Comparison of ENCODE assay signal across 8 mouse cellular contexts in the genomic region with DNA sequence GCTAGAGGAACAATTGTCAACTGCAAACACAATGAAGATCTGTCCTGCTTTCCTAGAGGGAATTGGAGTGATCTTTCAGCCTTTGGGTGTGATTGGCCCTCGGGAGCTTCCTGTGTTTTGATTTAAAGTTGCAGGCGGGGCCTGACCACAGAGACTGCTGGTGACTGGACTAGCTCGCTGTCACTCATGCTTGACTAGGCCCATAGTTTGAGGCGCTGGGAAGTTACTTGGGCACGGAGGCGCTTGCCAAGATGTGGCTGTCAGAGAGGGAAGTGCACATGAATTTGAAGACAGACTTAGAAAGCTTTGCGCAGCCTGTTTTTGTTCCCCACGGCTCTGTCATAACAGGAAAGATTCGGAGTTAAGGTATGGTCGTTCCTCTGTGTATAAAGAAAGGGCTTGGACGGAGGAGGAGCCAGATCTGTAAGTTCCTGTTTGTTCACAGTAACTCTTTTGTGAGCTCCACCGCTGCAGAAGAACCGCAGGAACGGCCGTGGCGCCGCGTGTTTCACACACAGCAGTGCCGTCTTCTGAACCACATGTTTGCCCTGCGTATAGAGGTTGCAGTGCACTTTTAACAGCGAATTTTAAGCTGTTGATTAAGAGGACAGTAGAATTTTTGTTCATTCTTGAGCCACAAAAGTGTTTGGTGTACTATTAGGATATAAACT. TPM values are rescaled to one million over a fixed set of nuclear protein-coding genes. Genes with fewer than 3 reads are reported as not detected.
DNase-seq lines count a peak whose midpoint lies in the region; ATAC-seq and TF ChIP-seq lines count a peak whose summit lies in the region.

No protein-coding gene starts in this region.

- H3K27me3 ChIP-seq in Patski = no peaks in the 10 kb centered on the region
- no peaks in the 10 kb centered on the region for H3K27me3 ChIP-seq in hindbrain, embryonic 14.5 days (ENCODE audit: control insufficient read depth, insufficient read depth, low read length)

- H3K4me2 ChIP-seq in hindbrain, embryonic 14.5 days (replicated peaks) = peak overlapping the region; percentile 52

- CTCF ChIA-PET in Patski (lab: Charles Lee) = interaction anchor here (0.7 to 2.0 kb wide), 4 partner anchors 9 to 88 kb away, joined by 3 to 4 read pairs (median 4); no protein-coding TSS in a partner anchor

- H3K9ac ChIP-seq in hindbrain, embryonic 14.5 days = peak overlapping the region; percentile 51; the same call in 1 of the 2 replicates

- peaks cover 47% of the 10 kb centered on the region for H3K36me3 ChIP-seq in hindbrain, embryonic 14.5 days (replicated peaks; ENCODE audit: control insufficient read depth, insufficient read depth)

- no peaks in the 10 kb centered on the region; the same call in none of the 2 replicates for H3K4me1 ChIP-seq in hindbrain, embryonic 14.5 days (replicated peaks; ENCODE audit: control insufficient read depth, insufficient read depth, low read length)

- H3K27ac ChIP-seq in hindbrain, embryonic 14.5 days = 0 out of 2 replicates have a peak overlapping the region, but pooled peaks have one; percentile 38

- WGBS in hindbrain, embryonic 14.5 days = under 1% methylated on average over 21 of the region's 21 CpGs

- no peaks in the 10 kb centered on the region for H3K9me3 ChIP-seq in hindbrain, embryonic 14.5 days (ENCODE audit: control insufficient read depth, low read length)

- peak; percentile 99 for ATAC-seq in Patski
- ATAC-seq in hindbrain, embryonic 14.5 days (ENCODE audit: low FRiP score) = peak; percentile 97

- peak; percentile 90 for DNase-seq in Patski (ENCODE audit: low read depth, low spot score)
- DNase-seq in cerebellum, postnatal 14 days = peak; percentile 95
- DNase-seq in frontal cortex, postnatal 14 days (ENCODE audit: low spot score in 2 of 2) = peak; percentile 92 to 93
- DNase-seq in hindbrain, embryonic 14.5 days (ENCODE audit: low spot score) = peak; percentile 91
- peak; percentile 93 to 94 for DNase-seq in layer of hippocampus, postnatal 36 days
- DNase-seq in lung, postnatal 36 days = peak; percentile 99
- DNase-seq in retina, postnatal 1 day = peak; percentile 98
- DNase-seq in urinary bladder, adult 18-20 months (ENCODE audit: low spot score in 2 of 2) = peak; percentile 94 to 97

- TF ChIP-seq CTCF in Patski (IDR thresholded peaks at IDR 0.05) = no peak

- POLR2A ChIA-PET in Patski (lab: Charles Lee) = interaction anchor here (0.5 to 1.6 kb wide), 3 partner anchors 14 to 398 kb away, joined by 3 to 4 read pairs (median 3); a partner anchor contains a TSS

- in situ Hi-C loops in Patski (cut with MboI; ENCODE audit: low pct_unique_long_range_greater_than_20kb) = no loop called here

- H3K4me3 ChIP-seq in hindbrain, embryonic 14.5 days (replicated peaks; ENCODE audit: low read length) = peak overlapping the region; percentile 37

RNA-seq across cellular contexts. Expression of a gene that starts 22.8 kb away (rescaled TPM):
- polyA plus RNA-seq in Patski (2021) = 17.4 TPM
- 8.4 and 10.5 TPM in 2 replicates for polyA plus RNA-seq in hindbrain, embryonic 14.5 days (2014; fragmentation: Nextera tagmentation; extraction: Ambion mirVana)
- 10 to 100 TPM in 1 of 2 experiments, 1 to 10 TPM in 1; 9.9 to 11.1 TPM for total RNA-seq in layer of hippocampus, postnatal 36 days (2021)

RNA-seq across cellular contexts. Expression of a gene that starts 30.8 kb away (rescaled TPM):
- 0.12 TPM for polyA plus RNA-seq in Patski (2021)
- 0.20 and 0.51 TPM in 2 replicates for polyA plus RNA-seq in hindbrain, embryonic 14.5 days (2014; fragmentation: Nextera tagmentation; extraction: Ambion mirVana)
- total RNA-seq in layer of hippocampus, postnatal 36 days (2021) = under 1 TPM in 1 of 2 experiments, not detected in 1; 0.55 TPM

Comparison
In these comparisons a context has a peak if more than half of its experiments do, and no peak if none do; other contexts are left out.
1. Peak in every context shown above with its lines: DNase-seq, ATAC-seq, H3K4me3 ChIP-seq and H3K27ac ChIP-seq.